Mouse (Mus musculus) limb, embryonic 14.5 days (tissue): Measurements from ENCODE around the gene Trim17. TPM values are rescaled to one million over a fixed set of nuclear protein-coding genes. Genes with fewer than 3 reads are reported as not detected.
A peak's percentile ranks its signal among the peaks of the same experiment; 100 is the strongest.

Source experiments
- ATAC-seq: fragments of 200-750 bp; cut with Nextera tagmentation; 2 replicates; pipeline ENCODE4 v1.8.0; 2017; ENCODE audit warnings: low read depth, moderate number of reproducible peaks, moderate TSS enrichment; ENCODE audit not compliant: low FRiP score
- DNase-seq: peaks from one replicate; pipeline ENCODE4 v3.0.0-alpha.2; 2015; ENCODE audit warnings: low spot score
- H3K27ac ChIP-seq: fragments of 300-500 bp; sonication (generic); replicated peaks from 2 replicates; pipeline ENCODE4 v1.5.1; 2014; ENCODE audit warnings: low read depth, mild to moderate bottlenecking, low read length, moderate library complexity, mixed read lengths
- H3K27me3 ChIP-seq: fragments of 300-500 bp; sonication (generic); 2 replicates; pipeline ENCODE4 v1.6.1; 2014; ENCODE audit warnings: low read length, mixed read lengths; ENCODE audit not compliant: control insufficient read depth, insufficient read depth
- H3K36me3 ChIP-seq: fragments of 300-500 bp; sonication (generic); 2 replicates; pipeline ENCODE4 v1.6.1; 2014; ENCODE audit warnings: mild to moderate bottlenecking, low read length, moderate library complexity, mixed read lengths; ENCODE audit not compliant: control insufficient read depth, insufficient read depth
- H3K4me1 ChIP-seq: fragments of 300-500 bp; sonication (generic); 2 replicates; pipeline ENCODE4 v1.6.1; 2014; ENCODE audit warnings: antibody characterized with exemption, low read length, mixed read lengths; ENCODE audit not compliant: control insufficient read depth, insufficient read depth
- H3K4me2 ChIP-seq: fragments of 300-500 bp; sonication (generic); replicated peaks from 2 replicates; pipeline ENCODE4 v1.6.1; 2014; ENCODE audit warnings: low read depth, mild to moderate bottlenecking, low read length, moderate library complexity; ENCODE audit not compliant: severe bottlenecking
- H3K4me3 ChIP-seq: fragments of 300-500 bp; sonication (generic); replicated peaks from 2 replicates; pipeline ENCODE4 v1.5.1; 2014; ENCODE audit warnings: low read length
- H3K9ac ChIP-seq: fragments of 300-500 bp; sonication (generic); 2 replicates; pipeline ENCODE4 v1.6.1; 2014; ENCODE audit warnings: mild to moderate bottlenecking, low read depth, low read length, moderate library complexity; ENCODE audit not compliant: severe bottlenecking
- H3K9me3 ChIP-seq: fragments of 300-500 bp; sonication (generic); 2 replicates; pipeline ENCODE4 v1.6.1; 2016; ENCODE audit warnings: low read length; ENCODE audit not compliant: control insufficient read depth
- POLR2A ChIP-seq: fragments of 200-500 bp; IDR thresholded peaks from 2 replicates; pipeline ENCODE4 v1.8.0; 2012; ENCODE audit warnings: inconsistent platforms, mild to moderate bottlenecking, moderate library complexity, borderline replicate concordance; ENCODE audit not compliant: insufficient read depth, insufficient read length; ENCODE audit errors: extremely low read depth
- WGBS: fragments of 180-500 bp; shearing (Covaris S2); extraction: QIAGEN DNeasy Blood & Tissue Kit; methylation state at CpG from one replicate; pipeline ENCODE4 v1.1.7; 2014; 5-methylcytosine and 5-hydroxymethylcytosine counted together
- polyA plus RNA-seq, 2 experiments: library from polyadenylated mRNA; depleted of rRNA in 1 of 2; stranded (reverse) in 1 of 2; unstranded in 1 of 2; fragments of >200 nt; fragmentation: Nextera tagmentation in 1 of 2; extraction: Ambion mirVana in 1 of 2; gene quantifications; 2 replicates each; pipeline versions ENCODE4 v1.2.1 to v1.2.3; 2012 to 2014

The Trim17 gene
- polyA plus RNA-seq, 2 experiments, result 0.87 to 1.2 TPM

GRCm38 (mm10) chr11:58916879-58917744 lies 37.4 kb upstream of the Trim17 start:
- Histone ChIP-seq H3K9ac (no peak overlapping the region), H3K4me3 (no peak overlapping the region)
- no peak for ATAC-seq

GRCm38 (mm10) chr11:58917745-58918366 lies 36.6 kb upstream of the Trim17 start, which contains the start of gene Btnl10:
Gene Btnl10 (plus strand): TSS chr11:58917908.
- ATAC-seq (no peak), DNase-seq (no peak)
- Histone ChIP-seq H3K9me3 (no peaks in the 10 kb centered on the region), H3K9ac (no peak within 1 kb of the TSS), H3K27me3 (no peaks in the 10 kb centered on the region), H3K4me1 (no peaks in the 10 kb centered on the region), H3K4me3 (no peak within 1 kb of the TSS), H3K36me3 (no peaks in the 10 kb centered on the region), H3K27ac (no peak within 1 kb of the TSS), H3K4me2 (no peak within 1 kb of the TSS)
- 71% methylated on average over 12 of the region's 12 CpGs for WGBS
- no peak for TF ChIP-seq POLR2A

More at GRCm38 (mm10) chr11:58916879-58917744, 37.4 kb upstream of the Trim17 start:
- TF ChIP-seq POLR2A, result no peak
- Histone ChIP-seq H3K9me3 (no peaks in the 10 kb centered on the region), H3K36me3 (no peaks in the 10 kb centered on the region), H3K4me1 (no peaks in the 10 kb centered on the region), H3K4me2 (no peak overlapping the region), H3K27ac (no peak overlapping the region), H3K27me3 (no peaks in the 10 kb centered on the region)
- peak; percentile 30 for DNase-seq
- WGBS, result 56% methylated on average over 14 of the region's 14 CpGs

- no peak overlapping the region for H3K27ac ChIP-seq
- no peak for ATAC-seq
- 74% methylated on average over 5 of the region's 5 CpGs for WGBS
Observed at GRCm38 (mm10) chr11:58918759-58919158, 35.7 kb upstream of the Trim17 start.

GRCm38 (mm10) chr11:58922420-58922819 lies 32.1 kb upstream of the Trim17 start:
- no peak for ATAC-seq
- 81% methylated on average over 9 of the region's 9 CpGs for WGBS

More at GRCm38 (mm10) chr11:58918759-58919158, 35.7 kb upstream of the Trim17 start:
- no peaks in the 10 kb centered on the region for H3K4me1 ChIP-seq
- H3K4me3 ChIP-seq, result no peak overlapping the region
- no peak overlapping the region for H3K4me2 ChIP-seq
- no peaks in the 10 kb centered on the region for H3K36me3 ChIP-seq
- no peak for TF ChIP-seq POLR2A
- no peak overlapping the region for H3K9ac ChIP-seq
- H3K27me3 ChIP-seq, result no peaks in the 10 kb centered on the region
- no peaks in the 10 kb centered on the region for H3K9me3 ChIP-seq
- no peak for DNase-seq

GRCm38 (mm10) chr11:58926651-58927050 lies 27.8 kb upstream of the Trim17 start:
- H3K27ac ChIP-seq, result no peak overlapping the region
- TF ChIP-seq POLR2A, result no peak
- ATAC-seq, result no peak
- H3K36me3 ChIP-seq, result peaks cover 10% of the 10 kb centered on the region
- no peak overlapping the region for H3K4me3 ChIP-seq
- no peaks in the 10 kb centered on the region for H3K27me3 ChIP-seq
- DNase-seq, result no peak
- no peaks in the 10 kb centered on the region for H3K4me1 ChIP-seq
- no peak overlapping the region for H3K9ac ChIP-seq
- 100% methylated on average over 2 of the region's 3 CpGs for WGBS
- H3K4me2 ChIP-seq, result no peak overlapping the region
- H3K9me3 ChIP-seq, result no peaks in the 10 kb centered on the region

More at GRCm38 (mm10) chr11:58922420-58922819, 32.1 kb upstream of the Trim17 start:
- Histone ChIP-seq H3K36me3 (no peaks in the 10 kb centered on the region), H3K4me3 (no peak overlapping the region), H3K27ac (no peak overlapping the region), H3K9ac (no peak overlapping the region), H3K9me3 (no peaks in the 10 kb centered on the region), H3K4me2 (no peak overlapping the region), H3K27me3 (no peaks in the 10 kb centered on the region), H3K4me1 (no peaks in the 10 kb centered on the region)
- DNase-seq, result no peak
- no peak for TF ChIP-seq POLR2A
